Mouse (Mus musculus) subcutaneous adipose tissue, adult 2 months (tissue): Measurements from ENCODE around the gene Zc3h7a. TPM values are rescaled to one million over a fixed set of nuclear protein-coding genes. Genes with fewer than 3 reads are reported as not detected.

Experiments
- polyA plus RNA-seq: library from polyadenylated mRNA; depleted of rRNA; stranded (reverse); fragments of >200 nt; gene quantifications from 2 replicates; pipeline ENCODE4 v1.2.3, GENCODE M21; 2012; ENCODE audit warnings: low replicate concordance; rRNA removed

Gene Zc3h7a
- 71.4 and 75.6 TPM in 2 replicates for polyA plus RNA-seq

GRCm38 (mm10) chr16:11176208-11176883 is at the start of gene Zc3h7a:
TSS of gene Zc3h7a (minus strand) at chr16:11176393.

GRCm38 (mm10) chr16:11202571-11203554 is 26.7 kb upstream of the Zc3h7a start, which contains the start of gene Rsl1d1:
TSS of gene Rsl1d1 (minus strand) at chr16:11203331.

GRCm38 (mm10) chr16:11134348-11135344 is 41.5 kb downstream of the Zc3h7a start, which contains the start of gene Txndc11:
TSS of gene Txndc11 (minus strand) at chr16:11134650.

Other genes starting within 250 kb of the Zc3h7a start
- 43.9 and 48.8 TPM in 2 replicates for gene Snn, start 115.4 kb downstream of the Zc3h7a start, polyA plus RNA-seq
- 214 and 273 TPM in 2 replicates for gene Litaf, start 110.2 kb downstream of the Zc3h7a start, polyA plus RNA-seq
- 23.4 and 33.9 TPM in 2 replicates for gene Txndc11, start 41.7 kb downstream of the Zc3h7a start, polyA plus RNA-seq
- gene Rsl1d1, start 26.9 kb upstream of the Zc3h7a start, polyA plus RNA-seq, result 8.7 and 12.8 TPM in 2 replicates
- 13.2 and 26.5 TPM in 2 replicates for gene Gspt1, start 77.9 kb upstream of the Zc3h7a start, polyA plus RNA-seq
- 1.3 and 3.2 TPM in 2 replicates for gene Tnfrsf17, start 137.4 kb upstream of the Zc3h7a start, polyA plus RNA-seq
- 5.5 and 10.0 TPM in 2 replicates for gene Snx29, start 146.5 kb upstream of the Zc3h7a start, polyA plus RNA-seq